Mouse (Mus musculus) layer of hippocampus, postnatal 25 days (tissue): ENCODE data around the gene Pan3. TPM values are rescaled to one million over a fixed set of nuclear protein-coding genes. Genes with fewer than 3 reads are reported as not detected.

Experiments
- DNase-seq, 2 experiments: peaks; one replicate each; pipeline ENCODE4 v3.0.0; 2022; ENCODE audit warnings: mixed read lengths in 2 of 2, low spot score in 1 of 2; ENCODE audit errors: extremely low spot score in 1 of 2
- total RNA-seq, 2 experiments: library from RNA; stranded (reverse); gene quantifications; 2 replicates each; pipeline ENCODE4 v1.2.3; 2021

The Pan3 gene
- total RNA-seq, 2 experiments from 2014 or later, result 76.1 to 101 TPM

GRCm38 (mm10) chr5:147476109-147476508, 46.1 kb downstream of the Pan3 start:
- no peak for DNase-seq

DNA sequence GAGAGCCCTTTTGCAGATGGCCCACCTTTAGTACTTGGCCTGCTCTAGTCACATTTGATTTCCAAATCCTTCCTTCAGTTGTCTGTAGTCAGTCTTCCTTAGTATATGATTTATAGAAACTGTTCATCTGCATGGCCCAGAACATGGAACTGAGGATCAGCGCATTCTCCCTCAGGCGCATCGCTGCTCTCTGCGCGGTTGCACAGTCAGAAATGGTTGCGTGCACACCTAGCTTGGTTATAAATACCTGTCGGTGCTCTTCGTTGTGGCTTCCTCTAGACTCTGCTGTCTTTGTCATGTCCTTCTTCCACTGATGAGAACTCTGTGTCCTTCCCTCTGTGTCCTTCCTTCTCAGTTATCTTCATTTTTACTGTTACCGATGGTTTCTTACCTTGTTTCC, 47.1 kb downstream of the Pan3 start:
- DNase-seq, result no peak

GRCm38 (mm10) chr5:147479341-147479740, 49.4 kb downstream of the Pan3 start:
- DNase-seq, result no peak

DNA sequence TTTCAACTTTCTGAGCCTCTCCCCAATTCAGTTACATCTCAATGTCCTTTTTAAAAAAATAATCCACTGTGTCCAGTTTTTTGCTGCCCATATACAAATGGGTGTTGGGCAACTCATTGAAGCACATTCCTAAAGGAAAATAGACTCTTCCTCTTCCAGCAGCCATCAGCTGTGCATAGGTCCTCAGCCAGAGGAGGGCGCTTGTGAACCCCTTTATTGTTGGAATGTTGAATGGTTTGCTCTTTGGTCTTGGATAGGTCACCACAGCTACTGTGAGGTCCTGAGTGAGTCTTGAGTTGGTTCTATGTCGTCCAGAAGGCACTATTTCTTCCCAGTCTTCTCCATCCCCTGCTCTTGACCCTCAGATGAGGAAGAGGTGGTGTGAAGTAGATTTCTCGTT, 54.2 kb downstream of the Pan3 start:
- peak in 1 of 2 experiments; percentile 18 for DNase-seq

DNA sequence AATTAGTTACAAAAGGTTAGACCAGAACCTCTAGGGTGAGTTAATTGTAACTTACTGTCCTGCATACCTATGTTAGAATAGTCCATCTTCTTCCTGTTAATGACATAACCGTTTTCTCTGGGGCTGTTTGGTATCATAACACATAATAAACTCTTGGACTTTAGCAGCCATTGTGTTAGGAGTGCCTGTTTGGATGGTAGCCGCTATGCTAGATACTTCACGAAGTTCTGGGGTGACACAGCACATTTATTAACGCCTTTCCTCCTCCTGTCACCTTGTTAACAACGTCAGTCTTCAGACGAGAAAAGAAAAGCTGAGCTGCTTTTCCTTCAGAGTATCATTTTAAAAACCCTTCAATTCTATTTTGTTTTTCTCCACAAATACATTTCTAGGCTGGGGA, 59.3 kb downstream of the Pan3 start:
- DNase-seq, result no peak

DNA sequence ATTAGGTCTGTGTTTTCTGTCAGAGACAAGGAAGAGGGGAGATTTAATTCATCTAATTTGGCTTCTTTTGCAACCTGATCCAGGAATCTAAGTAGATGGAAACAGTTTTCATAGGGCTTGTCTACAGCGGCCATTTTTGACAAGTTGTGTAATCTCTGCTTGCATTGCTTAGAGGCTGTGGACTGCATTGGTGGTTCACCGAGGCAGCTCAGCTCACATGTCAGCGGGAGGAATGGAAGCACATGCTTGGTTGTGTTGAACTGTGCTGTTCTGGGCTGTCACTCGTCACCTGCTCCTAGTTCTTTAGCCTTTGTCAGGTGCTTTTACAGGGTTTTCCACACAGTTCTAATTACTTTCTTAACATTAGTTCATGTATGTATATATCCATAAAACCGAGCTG, 60.9 kb downstream of the Pan3 start:
- no peak for DNase-seq

DNA sequence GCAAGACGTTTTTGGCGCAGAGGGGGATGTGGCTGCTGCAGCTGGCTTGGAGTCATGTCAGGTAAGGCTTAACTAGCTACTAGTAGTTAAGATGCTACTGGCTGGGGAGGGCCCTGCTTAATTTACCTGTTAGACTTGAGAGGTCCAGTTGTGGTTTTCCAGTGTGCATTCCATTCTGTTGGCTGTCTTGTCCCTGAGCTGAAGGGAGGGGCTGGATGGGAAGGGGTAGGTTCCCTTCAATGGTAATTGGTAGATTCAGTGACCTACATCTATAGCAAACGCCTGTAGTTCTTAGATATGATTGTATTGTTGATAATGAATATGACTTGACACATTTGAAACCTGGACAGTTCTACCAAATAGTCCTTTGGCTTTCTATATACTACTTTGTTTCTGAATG, 62.5 kb downstream of the Pan3 start:
- DNase-seq, result no peak

DNA sequence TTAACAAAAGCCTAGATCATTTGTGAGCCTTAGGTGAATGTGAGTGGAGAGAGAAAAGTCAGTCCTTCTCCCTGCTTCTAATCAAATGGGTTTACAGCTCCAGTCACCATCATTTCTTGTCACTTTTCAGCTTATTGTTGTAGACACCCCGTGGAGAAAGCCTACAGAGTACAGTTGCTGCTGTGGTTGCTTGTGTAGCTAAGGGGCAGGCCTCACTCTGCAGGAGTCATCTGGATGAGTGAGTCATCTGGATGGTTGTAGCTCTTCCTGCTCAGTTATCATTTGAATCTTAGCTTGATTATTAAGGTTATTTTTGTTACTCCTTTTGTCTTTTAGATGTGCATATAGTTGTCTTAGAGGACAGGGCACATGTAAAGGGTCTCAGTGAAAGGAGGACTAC, 63.2 kb downstream of the Pan3 start:
- DNase-seq, result no peak

- no peak for DNase-seq
Measured at GRCm38 (mm10) chr5:147493685-147494084, 63.7 kb downstream of the Pan3 start.

GRCm38 (mm10) chr5:147494388-147494787, 64.4 kb downstream of the Pan3 start:
- no peak for DNase-seq

GRCm38 (mm10) chr5:147494791-147495376, 64.9 kb downstream of the Pan3 start:
- DNase-seq, result no peak

DNA sequence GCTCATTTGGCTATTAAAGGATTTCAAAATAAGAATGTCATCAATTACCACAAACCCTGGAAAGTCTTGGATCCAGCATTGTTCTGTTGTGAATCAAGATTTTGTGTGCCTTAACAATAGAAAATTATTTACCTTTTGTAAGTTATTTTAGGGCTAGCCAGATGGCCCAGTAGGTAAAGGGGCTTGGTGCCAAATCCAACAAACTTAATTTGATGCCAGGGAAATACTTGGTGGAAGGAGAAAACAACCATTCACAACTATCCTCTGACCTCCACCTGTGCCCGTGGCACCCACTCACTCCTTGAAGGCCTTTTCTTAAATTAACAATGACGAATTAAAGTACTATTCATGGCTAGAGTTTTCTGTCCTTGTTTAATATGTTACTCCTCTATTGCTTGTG, 66.0 kb downstream of the Pan3 start:
- DNase-seq, result no peak

DNA sequence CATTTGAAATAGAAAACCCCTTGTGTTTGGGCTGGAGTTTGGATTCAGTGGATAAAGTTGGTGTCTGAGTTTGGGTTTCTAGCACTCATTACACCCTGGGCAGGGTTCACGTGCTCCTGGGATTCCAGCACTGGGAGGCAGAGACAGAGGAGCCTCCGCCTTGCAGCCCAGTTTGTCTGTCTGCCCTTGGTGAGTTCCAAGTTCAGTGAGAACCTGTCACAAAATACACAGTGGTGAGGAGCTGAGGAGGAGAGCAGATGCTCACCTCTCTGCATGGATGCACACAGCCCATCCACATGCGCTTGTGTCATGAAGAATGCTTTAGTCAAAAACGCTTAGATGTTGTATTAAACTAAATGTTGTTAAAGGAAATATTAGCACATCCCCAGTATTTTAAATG, 67.0 kb downstream of the Pan3 start:
- no peak for DNase-seq

- DNase-seq, result no peak
Measured at GRCm38 (mm10) chr5:147497714-147498113, 67.8 kb downstream of the Pan3 start.

DNA sequence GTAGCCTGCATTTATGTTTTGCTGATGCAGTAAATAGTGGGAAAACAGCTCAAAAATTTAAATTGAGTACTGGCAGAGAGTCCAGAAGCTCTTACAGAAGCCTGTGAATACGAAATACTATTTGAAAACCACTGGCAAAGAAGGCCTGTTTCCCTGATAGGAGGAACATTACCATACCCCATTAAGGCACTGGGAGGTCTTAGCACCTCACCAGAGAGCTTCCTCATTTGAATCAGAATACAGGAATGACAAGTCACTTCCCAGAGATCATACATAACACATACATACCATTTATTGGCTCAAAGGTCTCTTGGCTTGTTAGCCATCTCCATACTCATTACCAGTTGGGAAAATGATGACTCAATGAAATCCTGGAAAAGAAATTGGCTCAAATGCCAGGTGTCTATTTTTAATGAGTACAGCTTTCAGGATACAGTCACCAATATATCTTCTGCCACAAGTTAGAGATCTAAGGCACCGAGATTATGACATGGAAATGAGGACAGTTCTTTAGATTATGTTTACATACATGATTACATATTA, 71.6 kb downstream of the Pan3 start:
- no peak for DNase-seq

GRCm38 (mm10) chr5:147502921-147503320, 73.0 kb downstream of the Pan3 start:
- no peak for DNase-seq

DNA sequence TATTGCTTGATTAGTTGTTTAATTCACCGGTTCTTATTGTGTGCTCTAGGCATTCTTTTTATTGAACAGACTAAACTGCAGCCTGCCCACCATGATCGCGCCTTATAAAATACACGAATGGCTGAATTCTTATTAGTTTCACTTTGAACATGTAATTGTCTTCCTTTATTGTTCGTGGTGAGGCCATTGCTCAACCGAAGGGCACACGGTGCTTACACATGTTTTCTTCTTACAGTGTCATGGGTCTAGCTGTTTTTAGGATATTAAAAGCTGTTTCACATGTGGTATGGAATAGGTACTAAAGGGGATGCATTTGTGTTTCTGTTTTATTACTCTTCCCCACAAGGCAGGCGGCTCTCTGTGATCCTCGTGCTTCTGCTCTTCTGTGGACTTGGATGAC, 81.4 kb downstream of the Pan3 start:
- no peak for DNase-seq

- DNase-seq, result no peak
Measured at GRCm38 (mm10) chr5:147527006-147527405, 97.0 kb downstream of the Pan3 start.

DNA sequence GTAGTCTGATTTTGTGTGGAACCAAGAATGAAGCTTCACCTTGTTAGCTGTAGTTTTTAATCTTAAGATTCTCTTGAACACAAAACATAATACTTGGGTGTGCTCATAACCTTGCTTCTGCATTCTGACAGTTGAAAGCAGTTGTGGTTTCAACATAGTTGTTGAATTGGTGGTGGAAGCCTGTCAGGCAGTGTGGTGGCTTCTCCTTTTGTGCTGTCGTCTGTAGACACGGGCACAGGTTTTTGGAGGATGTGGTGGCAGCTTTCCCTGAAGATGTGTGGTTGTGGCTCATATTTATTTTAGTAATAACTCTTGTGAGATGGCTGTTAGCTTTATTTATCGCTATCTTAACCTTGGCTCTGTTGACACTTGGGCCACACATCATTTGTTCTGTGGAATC, 97.8 kb downstream of the Pan3 start:
- no peak for DNase-seq

- no peak for DNase-seq
Measured at GRCm38 (mm10) chr5:147532031-147532430, 102.1 kb downstream of the Pan3 start.

- no peak for DNase-seq
Measured at GRCm38 (mm10) chr5:147539409-147539808, 109.4 kb downstream of the Pan3 start.

- DNase-seq, result no peak
Measured at GRCm38 (mm10) chr5:147539815-147540214, 109.9 kb downstream of the Pan3 start.

DNA sequence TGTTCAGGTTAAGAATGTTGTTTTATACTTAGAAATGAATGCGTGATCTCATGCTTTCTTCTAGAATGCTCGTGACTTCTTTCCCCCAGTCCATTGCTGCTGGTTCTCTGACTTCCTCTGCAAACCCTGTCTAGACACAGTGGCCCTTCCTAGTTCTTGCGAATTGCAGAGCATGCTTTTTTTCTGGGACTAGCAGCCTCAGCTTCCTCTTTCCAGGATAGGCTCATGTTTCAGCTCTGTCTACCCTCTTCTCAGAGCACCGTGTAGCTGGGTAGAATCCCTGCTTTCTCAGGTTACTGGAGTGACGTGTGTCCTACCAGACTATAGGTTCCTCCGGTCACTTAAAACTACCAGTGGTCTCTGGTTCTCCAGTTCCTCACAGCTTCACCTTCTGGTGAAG, 112.3 kb downstream of the Pan3 start:
- DNase-seq, result no peak
